Mouse (Mus musculus) MEL-GATA-1-ER (cell line): Measurements from ENCODE around the gene Ssxb9.
"Not testable (repeated sequence)": the region's sequence is repeated elsewhere in the genome, so short reads cannot be mapped to it uniquely, and the experiment has no call there.

ENCODE experiments used
- DNase-seq: peaks from one replicate; pipeline ENCODE4 v3.0.0-alpha.2; 2012; ENCODE audit warnings: low read depth; ENCODE audit errors: extremely low read depth

Ssxb9 gene

GRCm38 (mm10) chrX:8366678-8367077, at the start of gene Ssxb9:
TSS of gene Ssxb9 (plus strand) at chrX:8366978.
- DNase-seq = not testable (repeated sequence)

GRCm38 (mm10) chrX:8327124-8327523, 39.7 kb upstream of the Ssxb9 start, which contains the start of gene Ssxb10:
TSS of gene Ssxb10 (plus strand) at chrX:8327424.
- no peak for DNase-seq

GRCm38 (mm10) chrX:8413005-8413404, 46.2 kb downstream of the Ssxb9 start, which contains the start of gene Ssxb1:
TSS of gene Ssxb1 (plus strand) at chrX:8413305.
- DNase-seq = not testable (repeated sequence)
